Mouse (Mus musculus) myocyte (in vitro differentiated cells): ENCODE data around the gene Tcap.

ENCODE experiments used
- E2F4 ChIP-seq: IDR thresholded peaks from one replicate; pipeline ENCODE4 v1.6.1; 2011; ENCODE audit warnings: mild to moderate bottlenecking, control low read depth, moderate library complexity; ENCODE audit not compliant: insufficient read depth
- MAX ChIP-seq: IDR thresholded peaks from one replicate; pipeline ENCODE4 v1.6.1; 2011; ENCODE audit warnings: low read depth, mild to moderate bottlenecking, control low read depth
- MYOG ChIP-seq, 3 experiments: IDR thresholded peaks; one replicate each; pipeline ENCODE4 v1.6.1; 2011; ENCODE audit warnings: control low read depth in 2 of 3, low read depth in 2 of 3, mild to moderate bottlenecking in 2 of 3; ENCODE audit not compliant: insufficient read length in 2 of 3, control insufficient read depth in 1 of 3, insufficient read depth in 1 of 3
- POLR2A ChIP-seq: IDR thresholded peaks from one replicate; pipeline ENCODE4 v1.6.1; 2011; ENCODE audit warnings: low read depth, mild to moderate bottlenecking, control low read depth, moderate library complexity; ENCODE audit not compliant: insufficient read length
- TCF12 ChIP-seq: IDR thresholded peaks from one replicate; pipeline ENCODE4 v1.6.1; 2011; ENCODE audit warnings: mild to moderate bottlenecking, control low read depth; ENCODE audit not compliant: poor library complexity, insufficient read depth, severe bottlenecking
- TCF3 ChIP-seq: IDR thresholded peaks from one replicate; pipeline ENCODE4 v1.6.1; 2011; ENCODE audit warnings: low read depth, control low read depth; ENCODE audit not compliant: insufficient read length
- USF1 ChIP-seq: IDR thresholded peaks from one replicate; pipeline ENCODE4 v1.6.1; 2011; ENCODE audit warnings: low read depth, mild to moderate bottlenecking, control low read depth, moderate library complexity

DNA sequence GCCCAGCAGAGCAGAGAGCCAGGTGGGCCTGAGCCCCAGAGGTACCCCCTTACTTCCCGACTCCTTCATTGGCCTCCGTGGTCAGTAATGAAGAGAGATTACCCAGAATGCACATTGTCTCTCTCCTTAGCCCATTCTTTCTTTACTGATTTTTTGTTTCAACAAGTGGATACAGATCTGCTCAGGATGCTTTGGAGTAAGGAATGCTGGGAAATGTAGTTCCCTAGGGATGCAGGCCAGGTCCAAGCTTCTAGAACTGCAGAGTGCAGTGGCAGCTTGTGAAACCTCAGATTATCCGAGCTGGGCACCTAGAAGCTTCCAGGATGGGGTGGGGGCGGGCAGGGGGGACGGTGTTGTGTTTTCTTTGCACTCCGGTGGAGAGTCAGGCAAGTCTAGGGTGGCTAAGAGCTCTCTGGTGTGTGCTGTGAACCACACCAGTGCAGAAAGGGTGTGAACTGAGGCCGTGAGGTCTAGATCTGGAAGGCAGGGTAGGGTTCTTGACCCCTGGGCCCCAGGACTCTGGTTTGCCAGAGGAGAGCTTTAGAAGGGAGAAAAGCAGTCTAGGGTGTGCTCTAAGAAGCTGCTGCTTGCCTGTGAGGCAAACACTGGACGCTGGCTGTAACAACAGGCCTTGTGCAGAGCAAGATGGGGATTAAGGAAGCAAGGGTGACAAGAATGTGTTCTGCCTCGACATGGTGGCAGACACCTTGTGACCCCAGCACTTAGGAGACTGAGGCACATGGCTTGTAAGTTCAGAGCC is 48.3 kb downstream of the Tcap start:
- TF ChIP-seq MYOG (IDR thresholded peaks at IDR 0.05; ENCODE audit: control insufficient read depth in 1 of 3, insufficient read depth in 1 of 3, insufficient read length in 2 of 3, low read depth in 2 of 3) (no peak), E2F4 (no peak), POLR2A (no peak), TCF12 (no peak), USF1 (no peak), MAX (no peak), TCF3 (no peak)
